Mouse (Mus musculus) thymus, adult 2 months (tissue): ENCODE results near the gene Zfp277.

ENCODE experiments used
- CTCF ChIP-seq: fragments of 200-500 bp; IDR thresholded peaks from 2 replicates; pipeline ENCODE4 v1.5.1; 2012; ENCODE audit warnings: mild to moderate bottlenecking, control low read depth, low read length, moderate library complexity, borderline replicate concordance; ENCODE audit not compliant: control insufficient read depth, poor library complexity, insufficient read depth; ENCODE audit errors: extremely low read depth
- POLR2A ChIP-seq: fragments of 200-500 bp; IDR thresholded peaks from 2 replicates; pipeline ENCODE4 v1.6.1; 2012; ENCODE audit warnings: mild to moderate bottlenecking, low read length, control low read depth, moderate library complexity; ENCODE audit not compliant: control insufficient read depth, poor library complexity, insufficient read depth; ENCODE audit errors: extremely low read depth

GRCm38 (mm10) chr12:40445206-40445605, 496 bp downstream of the Zfp277 start:
- no peak for TF ChIP-seq CTCF
- TF ChIP-seq POLR2A = no peak
